Mouse (Mus musculus) megakaryocyte, embryonic 14.5 days (primary cell): ENCODE data around the gene Tdrd7.

Experiments used
- FLI1 ChIP-seq: IDR thresholded peaks from 2 replicates; pipeline ENCODE4 v1.6.1; 2012; ENCODE audit warnings: low read length, inconsistent platforms, mixed read lengths
- GATA1 ChIP-seq: IDR thresholded peaks from 3 replicates; pipeline ENCODE4 v1.6.1; 2012; ENCODE audit warnings: mixed read lengths, low read length, inconsistent platforms, borderline replicate concordance

GRCm38 (mm10) chr4:46068060-46068459, 102.9 kb downstream of the Tdrd7 start:
- TF ChIP-seq GATA1 (no peak), FLI1 (no peak)
